Mouse (Mus musculus): ENCODE measurements around the gene Ltb4r2.
"Not testable (repeated sequence)": the region's sequence is repeated elsewhere in the genome, so short reads cannot be mapped to it uniquely, and the experiment has no call there.

The Ltb4r2 gene

DNA sequence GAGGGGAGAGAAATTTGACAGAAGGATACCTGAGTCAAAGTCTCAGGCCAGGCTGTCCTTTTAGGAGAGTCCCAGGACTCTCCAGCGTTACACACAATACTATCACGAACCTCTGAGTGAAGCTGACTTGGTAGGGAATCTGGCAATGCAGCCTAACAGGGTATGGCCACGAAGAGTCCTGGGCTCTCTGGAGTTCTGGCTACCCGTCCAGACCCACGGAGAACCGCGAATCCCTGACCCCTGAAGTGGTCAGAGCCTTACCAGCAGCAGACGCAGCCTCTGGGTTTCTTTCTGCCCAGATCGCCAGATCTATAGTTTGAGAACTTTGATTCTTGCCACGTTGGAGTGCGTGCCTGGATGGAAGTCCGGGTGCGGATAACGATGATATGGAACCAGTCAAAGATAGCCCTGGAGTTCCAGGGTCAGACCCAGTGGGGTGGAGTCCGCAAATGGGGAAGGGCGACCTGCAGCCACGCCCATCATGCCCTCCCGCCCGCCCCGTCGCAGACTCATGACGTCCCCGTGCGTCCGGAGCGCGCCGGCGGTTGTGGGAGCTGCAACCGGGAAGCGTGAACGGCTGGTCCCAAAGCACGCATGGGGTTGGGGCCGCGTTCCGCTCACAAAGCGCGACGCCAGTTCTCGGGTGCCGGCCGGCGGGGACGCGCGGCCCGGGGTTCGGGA, 15.9 kb upstream of the Ltb4r2 start, which contains the start of the genes Dhrs1 and Nop9:
Gene Dhrs1, minus strand, starts transcription at position 511 of the 681 bp plus-strand sequence.
Gene Nop9, plus strand, starts transcription at position 514 of the 681 bp plus-strand sequence.
- H3K4me1 ChIP-seq (replicated peaks; ENCODE audit: low read depth, low read length): peaks cover 32% of the 10 kb centered on the region
- TF ChIP-seq CTCF (conservative IDR thresholded peaks at IDR 0.05; ENCODE audit: low read length) (no peak), NANOG (IDR thresholded peaks at IDR 0.05; ENCODE audit: borderline replicate concordance, low read length) (no peak), POU5F1 (IDR thresholded peaks at IDR 0.05; ENCODE audit: borderline replicate concordance, low read length) (no peak)

DNA sequence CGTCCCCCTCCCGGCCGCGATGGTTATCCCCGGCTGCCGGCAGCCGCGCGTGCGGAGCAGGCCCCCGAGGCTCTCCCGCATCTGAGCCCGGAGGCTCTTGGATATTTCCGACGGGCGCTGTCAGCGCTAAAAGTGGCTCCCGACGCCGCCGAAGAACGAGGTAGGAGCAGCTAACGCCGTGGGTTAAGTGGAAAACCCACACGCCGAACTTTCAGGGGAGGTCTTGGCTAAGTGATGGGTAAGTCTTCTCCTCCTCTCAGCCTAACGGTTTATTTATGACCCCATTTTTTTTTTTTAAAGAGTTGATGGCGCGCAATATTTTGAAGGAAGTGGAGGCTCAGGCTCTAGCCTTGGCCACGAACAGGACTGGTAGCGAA, 15.4 kb upstream of the Ltb4r2 start:
- Histone ChIP-seq H3K4me3 (replicated peaks; ENCODE audit: low read length) (peak overlapping the region; percentile 98), H3K4me1 (replicated peaks; ENCODE audit: low read depth, low read length) (peaks cover 32% of the 10 kb centered on the region), H3K36me3 (ENCODE audit: insufficient read depth, low read length) (peaks cover 59% of the 10 kb centered on the region), H3K27me3 (ENCODE audit: insufficient read depth, low read length) (no peaks in the 10 kb centered on the region), H3K9me3 (ENCODE audit: low read length) (no peaks in the 10 kb centered on the region)
- TF ChIP-seq CTCF (conservative IDR thresholded peaks at IDR 0.05; ENCODE audit: low read length) (no peak), NANOG (IDR thresholded peaks at IDR 0.05; ENCODE audit: borderline replicate concordance, low read length) (no peak), POU5F1 (IDR thresholded peaks at IDR 0.05; ENCODE audit: borderline replicate concordance, low read length) (no peak)

More for the DNA sequence above, 15.9 kb upstream of the Ltb4r2 start, which contains the start of the genes Dhrs1 and Nop9:
- H3K9me3 ChIP-seq (ENCODE audit: low read length): no peaks in the 10 kb centered on the region
- no peaks in the 10 kb centered on the region for H3K27me3 ChIP-seq (ENCODE audit: insufficient read depth, low read length)
- peaks cover 58% of the 10 kb centered on the region for H3K36me3 ChIP-seq (ENCODE audit: insufficient read depth, low read length)
- peak within 1 kb of the TSS; percentile 98 for H3K4me3 ChIP-seq (replicated peaks; ENCODE audit: low read length)

DNA sequence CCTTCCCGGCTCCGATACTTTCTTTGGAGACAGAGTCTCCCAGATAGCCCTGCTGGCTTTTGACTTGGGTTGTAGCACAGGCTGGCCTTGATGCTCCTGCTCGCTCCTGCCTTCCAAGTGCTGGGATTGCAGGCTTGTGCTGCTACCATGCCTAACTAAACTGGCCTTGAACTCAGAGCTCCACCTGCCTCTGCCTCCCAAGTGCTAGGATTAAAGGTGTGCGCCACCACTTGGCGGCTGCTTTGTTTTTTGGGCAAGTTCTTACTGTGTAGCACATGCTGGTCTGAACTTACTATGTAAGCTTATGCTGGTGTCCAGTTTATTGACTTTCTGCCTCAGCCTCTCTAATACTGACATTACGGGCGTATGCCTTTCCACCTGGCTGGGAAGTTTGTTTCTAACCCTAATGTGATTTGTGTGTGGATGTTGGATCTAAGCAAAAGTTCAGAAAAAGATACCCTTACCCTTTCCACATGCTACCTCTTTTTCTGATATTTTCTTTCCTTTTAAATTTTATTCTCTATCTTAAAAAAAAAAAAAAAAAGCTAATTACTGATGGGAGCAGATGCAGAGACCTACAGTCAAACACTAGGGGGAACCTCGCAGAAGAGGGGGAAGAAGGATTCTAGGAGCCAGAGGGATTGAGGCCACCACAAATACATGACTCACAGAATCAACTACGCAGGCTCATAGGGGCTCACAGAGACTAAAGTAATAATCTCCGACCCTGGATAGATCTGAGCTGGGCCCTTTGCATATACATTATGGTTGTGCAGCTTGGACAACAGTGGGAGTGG, 14.0 kb upstream of the Ltb4r2 start:
- Histone ChIP-seq H3K9me3 (ENCODE audit: low read length) (no peaks in the 10 kb centered on the region), H3K27me3 (ENCODE audit: insufficient read depth, low read length) (no peaks in the 10 kb centered on the region), H3K36me3 (ENCODE audit: insufficient read depth, low read length) (peaks cover 63% of the 10 kb centered on the region), H3K4me3 (replicated peaks; ENCODE audit: low read length) (peak overlapping the region; percentile 98), H3K4me1 (replicated peaks; ENCODE audit: low read depth, low read length) (peaks cover 32% of the 10 kb centered on the region)
- TF ChIP-seq CTCF (conservative IDR thresholded peaks at IDR 0.05; ENCODE audit: low read length) (no peak), NANOG (IDR thresholded peaks at IDR 0.05; ENCODE audit: borderline replicate concordance, low read length) (no peak), POU5F1 (IDR thresholded peaks at IDR 0.05; ENCODE audit: borderline replicate concordance, low read length) (no peak)

DNA sequence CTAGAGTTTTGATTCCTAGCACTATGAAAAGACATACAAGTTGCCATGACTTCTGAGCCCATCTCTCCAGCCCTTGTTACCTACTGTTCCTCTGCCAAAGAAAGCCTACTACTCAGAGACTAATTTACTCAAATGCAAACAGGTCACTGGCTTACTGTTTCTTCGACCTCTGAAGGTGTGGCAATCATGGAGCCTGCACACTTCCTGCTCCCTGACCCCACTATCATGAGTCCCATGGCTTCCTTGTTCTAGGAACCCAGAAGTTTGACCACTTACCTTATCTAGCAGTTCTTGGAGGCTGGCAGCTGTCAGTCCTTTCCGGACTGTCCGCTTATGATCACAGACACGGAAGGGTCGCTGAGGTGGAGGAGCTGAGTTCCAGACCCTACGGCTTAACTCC, 3.7 kb upstream of the Ltb4r2 start:
- H3K4me3 ChIP-seq (replicated peaks; ENCODE audit: low read length): no peak overlapping the region
- peaks cover 20% of the 10 kb centered on the region for H3K27me3 ChIP-seq (ENCODE audit: insufficient read depth, low read length)
- H3K9me3 ChIP-seq (ENCODE audit: low read length): no peaks in the 10 kb centered on the region
- TF ChIP-seq POU5F1 (IDR thresholded peaks at IDR 0.05; ENCODE audit: borderline replicate concordance, low read length): no peak
- no peak for TF ChIP-seq NANOG (IDR thresholded peaks at IDR 0.05; ENCODE audit: borderline replicate concordance, low read length)
- TF ChIP-seq CTCF (conservative IDR thresholded peaks at IDR 0.05; ENCODE audit: low read length): no peak
- H3K4me1 ChIP-seq (replicated peaks; ENCODE audit: low read depth, low read length): peaks cover 43% of the 10 kb centered on the region
- peaks cover 45% of the 10 kb centered on the region for H3K36me3 ChIP-seq (ENCODE audit: insufficient read depth, low read length)

DNA sequence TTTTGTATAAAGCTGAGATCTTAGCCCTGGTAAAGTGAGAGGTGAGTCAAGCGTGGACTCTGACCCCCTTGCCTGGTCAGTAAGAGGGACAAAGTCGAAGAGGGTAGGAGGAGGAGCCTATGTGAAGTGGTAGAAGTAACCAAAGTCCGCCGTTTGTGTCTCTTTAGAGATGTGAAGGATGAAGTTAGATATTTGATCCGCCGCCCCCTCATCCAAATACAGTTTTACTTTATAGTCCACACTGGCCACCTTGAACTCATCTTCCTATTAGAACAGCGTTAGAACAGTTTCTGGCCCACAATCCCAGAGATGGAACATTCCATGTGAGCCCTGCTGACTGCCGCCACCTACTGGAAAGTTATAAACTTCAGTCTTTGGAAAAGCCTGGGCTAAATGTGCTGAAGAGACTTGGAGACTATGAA, 2.9 kb upstream of the Ltb4r2 start, which contains the start of gene Cideb:
Gene Cideb, minus strand, starts transcription at position 96 of the 422 bp plus-strand sequence.
- Histone ChIP-seq H3K4me3 (replicated peaks; ENCODE audit: low read length) (no peak within 1 kb of the TSS), H3K27me3 (ENCODE audit: insufficient read depth, low read length) (peaks cover 28% of the 10 kb centered on the region), H3K4me1 (replicated peaks; ENCODE audit: low read depth, low read length) (peaks cover 51% of the 10 kb centered on the region), H3K9me3 (ENCODE audit: low read length) (no peaks in the 10 kb centered on the region), H3K36me3 (ENCODE audit: insufficient read depth, low read length) (peaks cover 37% of the 10 kb centered on the region)
- TF ChIP-seq NANOG (IDR thresholded peaks at IDR 0.05; ENCODE audit: borderline replicate concordance, low read length) (no peak), CTCF (conservative IDR thresholded peaks at IDR 0.05; ENCODE audit: low read length) (peak; percentile 60)

DNA sequence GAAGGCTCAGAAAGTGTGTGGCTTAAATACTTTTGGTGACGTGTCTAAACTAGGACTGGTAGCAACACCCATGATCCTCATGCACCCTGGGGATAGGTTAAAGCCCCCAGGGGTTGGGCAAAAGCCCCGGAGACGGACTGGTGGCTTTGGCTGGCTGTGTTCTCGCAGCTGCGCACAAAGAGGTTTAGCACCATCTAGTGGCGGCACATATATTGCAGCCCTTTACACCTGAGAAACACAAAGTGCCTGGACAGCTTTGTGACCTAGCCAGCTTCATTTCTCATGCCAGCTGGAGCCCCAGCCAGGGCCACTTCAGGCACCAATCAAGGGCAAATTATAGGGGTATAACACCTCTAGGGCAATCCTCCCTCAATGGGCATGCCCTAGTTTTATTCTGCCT, 1.1 kb upstream of the Ltb4r2 start:
- TF ChIP-seq CTCF (conservative IDR thresholded peaks at IDR 0.05; ENCODE audit: low read length): peak; percentile 60
- H3K27me3 ChIP-seq (ENCODE audit: insufficient read depth, low read length): peaks cover 46% of the 10 kb centered on the region
- H3K36me3 ChIP-seq (ENCODE audit: insufficient read depth, low read length): peaks cover 19% of the 10 kb centered on the region
- not testable (repeated sequence) for H3K4me3 ChIP-seq (replicated peaks; ENCODE audit: low read length); H3K9me3 ChIP-seq (ENCODE audit: low read length)
- H3K4me1 ChIP-seq (replicated peaks; ENCODE audit: low read depth, low read length): peaks cover 46% of the 10 kb centered on the region

DNA sequence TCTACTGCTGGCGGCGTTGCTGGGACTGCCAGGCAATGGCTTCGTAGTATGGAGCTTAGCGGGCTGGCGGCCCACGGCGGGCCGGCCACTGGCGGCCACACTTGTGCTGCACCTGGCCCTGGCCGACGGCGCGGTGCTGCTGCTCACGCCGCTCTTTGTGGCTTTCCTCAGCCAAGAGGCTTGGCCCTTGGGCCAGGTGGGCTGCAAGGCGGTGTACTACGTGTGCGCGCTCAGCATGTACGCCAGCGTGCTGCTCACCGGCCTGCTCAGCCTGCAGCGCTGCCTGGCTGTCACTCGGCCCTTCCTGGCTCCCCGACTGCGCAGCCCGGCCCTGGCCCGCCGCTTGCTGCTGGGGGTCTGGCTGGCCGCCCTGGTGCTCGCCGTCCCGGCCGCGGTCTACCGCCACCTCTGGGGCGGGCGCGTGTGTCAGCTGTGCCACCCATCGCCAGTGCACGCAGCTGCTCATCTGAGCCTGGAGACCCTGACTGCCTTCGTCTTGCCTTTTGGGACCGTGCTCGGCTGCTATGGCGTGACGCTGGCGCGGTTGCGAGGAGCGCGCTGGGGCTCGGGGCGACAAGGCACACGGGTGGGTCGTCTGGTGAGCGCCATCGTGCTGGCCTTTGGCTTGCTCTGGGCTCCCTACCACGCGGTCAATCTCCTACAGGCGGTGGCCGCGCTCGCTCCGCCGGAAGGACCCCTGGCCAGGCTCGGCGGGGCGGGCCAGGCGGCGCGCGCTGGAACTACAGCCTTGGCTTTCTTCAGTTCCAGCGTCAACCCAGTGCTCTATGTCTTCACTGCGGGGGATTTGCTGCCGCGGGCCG, 983 bp downstream of the Ltb4r2 start:
- Histone ChIP-seq H3K9me3 (ENCODE audit: low read length) (no peaks in the 10 kb centered on the region), H3K36me3 (ENCODE audit: insufficient read depth, low read length) (no peaks in the 10 kb centered on the region), H3K4me3 (replicated peaks; ENCODE audit: low read length) (peak overlapping the region; percentile 79), H3K27me3 (ENCODE audit: insufficient read depth, low read length) (peaks cover 62% of the 10 kb centered on the region), H3K4me1 (replicated peaks; ENCODE audit: low read depth, low read length) (peaks cover 41% of the 10 kb centered on the region)
- no peak for TF ChIP-seq POU5F1 (IDR thresholded peaks at IDR 0.05; ENCODE audit: borderline replicate concordance, low read length)
- no peak for TF ChIP-seq CTCF (conservative IDR thresholded peaks at IDR 0.05; ENCODE audit: low read length)
- no peak for TF ChIP-seq NANOG (IDR thresholded peaks at IDR 0.05; ENCODE audit: borderline replicate concordance, low read length)

DNA sequence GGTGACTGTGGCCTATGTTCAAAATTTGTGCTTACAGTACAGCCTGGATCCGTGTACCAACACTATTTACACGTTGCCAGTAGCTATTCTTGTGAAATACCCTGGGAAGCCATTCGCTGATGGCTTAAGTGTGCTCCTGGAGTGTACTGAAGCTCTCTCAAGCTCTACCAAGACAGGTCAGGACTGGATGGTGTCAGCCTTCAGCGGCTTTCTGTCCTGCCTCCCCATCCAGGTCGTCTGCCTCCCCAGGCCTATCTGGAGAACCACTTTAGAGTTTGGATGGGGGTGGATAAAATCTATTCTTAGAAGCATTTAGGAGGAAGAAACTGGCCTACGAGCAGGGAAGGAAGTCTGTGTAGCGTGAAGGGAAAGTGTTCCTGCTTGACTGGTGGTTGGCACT, 1.9 kb downstream of the Ltb4r2 start:
- no peak for TF ChIP-seq POU5F1 (IDR thresholded peaks at IDR 0.05; ENCODE audit: borderline replicate concordance, low read length)
- TF ChIP-seq NANOG (IDR thresholded peaks at IDR 0.05; ENCODE audit: borderline replicate concordance, low read length): no peak
- no peak for TF ChIP-seq CTCF (conservative IDR thresholded peaks at IDR 0.05; ENCODE audit: low read length)
- peak overlapping the region; percentile 79 for H3K4me3 ChIP-seq (replicated peaks; ENCODE audit: low read length)
- H3K9me3 ChIP-seq (ENCODE audit: low read length): no peaks in the 10 kb centered on the region
- H3K36me3 ChIP-seq (ENCODE audit: insufficient read depth, low read length): no peaks in the 10 kb centered on the region
- peaks cover 41% of the 10 kb centered on the region for H3K4me1 ChIP-seq (replicated peaks; ENCODE audit: low read depth, low read length)
- peaks cover 71% of the 10 kb centered on the region for H3K27me3 ChIP-seq (ENCODE audit: insufficient read depth, low read length)
